Mouse (Mus musculus) spleen, adult 2 months (tissue): Measurements from ENCODE around the gene Rnh1.

Experiments
- CTCF ChIP-seq: fragments of 200-500 bp; IDR thresholded peaks from 2 replicates; pipeline ENCODE4 v1.5.1; 2011; ENCODE audit warnings: mild to moderate bottlenecking, inconsistent platforms; ENCODE audit not compliant: insufficient read depth, insufficient read length, insufficient replicate concordance; ENCODE audit errors: extremely low read depth
- POLR2A ChIP-seq: fragments of 200-500 bp; IDR thresholded peaks from 2 replicates; pipeline ENCODE4 v1.6.1; 2011; ENCODE audit warnings: low read depth, low read length, inconsistent platforms

- TF ChIP-seq CTCF (no peak), POLR2A (no peak)
Observed at GRCm38 (mm10) chr7:141213605-141214235, 41.1 kb upstream of the Rnh1 start, which contains the start of gene Lmntd2.
